Mouse (Mus musculus): Measurements from ENCODE around the gene Trappc1. TPM values are rescaled to one million over a fixed set of nuclear protein-coding genes. Genes with fewer than 3 reads are reported as not detected.
"Not testable (repeated sequence)": the region's sequence is repeated elsewhere in the genome, so short reads cannot be mapped to it uniquely, and the experiment has no call there.

Gene Trappc1
- 10 to 100 TPM; 92.9 to 99.3 TPM for polyA plus RNA-seq (2017; shearing (Covaris generic))

GRCm38 (mm10) chr11:69323667-69324111, at the start of gene Trappc1, which contains the start of gene Cntrob:
Gene Trappc1 (plus strand): TSS chr11:69323980.
Gene Cntrob (minus strand): TSS chr11:69323775.
- ATAC-seq, result peak; percentile 88

GRCm38 (mm10) chr11:69275650-69276049, 48.1 kb upstream of the Trappc1 start:
- no peak for ATAC-seq

GRCm38 (mm10) chr11:69276081-69276480, 47.7 kb upstream of the Trappc1 start:
- no peak for ATAC-seq

- no peak for ATAC-seq
Measured at GRCm38 (mm10) chr11:69277267-69277666, 46.5 kb upstream of the Trappc1 start.

DNA sequence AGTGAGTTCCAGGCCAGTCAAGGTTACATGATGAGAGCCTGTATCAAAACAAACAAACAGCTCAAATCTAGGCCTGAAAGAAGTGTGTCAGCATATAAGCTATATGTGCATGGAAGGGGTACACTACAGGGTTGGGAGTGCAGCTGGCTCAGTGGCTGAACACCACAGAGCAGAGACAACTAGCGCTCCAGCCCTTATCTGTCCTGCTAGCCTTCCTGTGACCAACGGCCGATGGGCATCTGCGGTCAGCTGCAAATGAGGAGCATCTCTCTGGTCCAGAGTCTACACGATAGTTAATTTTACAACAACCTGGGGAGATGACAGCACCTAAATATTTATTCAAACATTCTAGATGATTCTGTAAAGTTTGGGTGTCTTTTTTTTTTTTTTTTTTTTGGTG, 32.7 kb upstream of the Trappc1 start:
- ATAC-seq, result no peak

GRCm38 (mm10) chr11:69295286-69295685, 28.5 kb upstream of the Trappc1 start:
- ATAC-seq, result no peak

- ATAC-seq, result no peak
Measured at GRCm38 (mm10) chr11:69297799-69298198, 26.0 kb upstream of the Trappc1 start.

DNA sequence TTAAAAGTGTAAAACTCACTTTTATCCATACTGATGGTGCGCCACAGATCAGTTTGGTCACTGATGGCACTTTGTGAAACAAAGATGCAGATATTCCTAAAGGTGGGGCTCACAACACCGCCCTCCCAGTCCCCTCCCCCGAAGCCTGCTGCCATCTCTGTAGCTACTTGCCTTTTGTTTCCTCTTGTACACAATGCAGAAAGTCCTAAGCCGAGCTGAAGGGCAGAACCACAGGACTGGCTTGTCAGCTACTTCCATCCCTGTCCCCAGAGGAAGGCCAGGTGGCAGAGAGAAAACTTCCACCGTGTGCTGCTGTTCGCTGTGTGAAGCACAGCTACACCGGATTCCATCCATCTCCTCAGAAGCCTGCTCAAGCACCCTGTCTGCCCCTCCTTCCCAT, 25.5 kb upstream of the Trappc1 start:
- ATAC-seq, result no peak

DNA sequence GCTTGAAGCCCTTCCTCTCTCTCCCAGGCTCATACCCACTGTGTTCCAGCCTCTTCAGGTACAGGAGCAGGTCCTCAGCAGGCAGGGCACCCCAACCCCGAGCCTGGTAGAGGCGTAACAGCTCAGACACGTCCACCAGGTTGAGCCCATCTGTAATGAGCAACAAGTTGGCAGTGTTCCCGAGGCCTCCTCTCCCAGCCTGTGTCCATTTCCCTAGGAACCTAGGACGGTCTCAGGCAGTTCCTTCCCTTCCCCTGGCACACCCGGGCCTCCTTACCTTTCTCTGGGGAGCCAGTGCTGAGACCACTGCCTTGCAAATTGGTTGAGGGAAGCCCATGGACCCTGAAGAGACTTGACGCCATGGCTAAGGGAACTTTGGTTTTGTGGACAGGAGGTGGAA, 21.0 kb upstream of the Trappc1 start:
- no peak for ATAC-seq

DNA sequence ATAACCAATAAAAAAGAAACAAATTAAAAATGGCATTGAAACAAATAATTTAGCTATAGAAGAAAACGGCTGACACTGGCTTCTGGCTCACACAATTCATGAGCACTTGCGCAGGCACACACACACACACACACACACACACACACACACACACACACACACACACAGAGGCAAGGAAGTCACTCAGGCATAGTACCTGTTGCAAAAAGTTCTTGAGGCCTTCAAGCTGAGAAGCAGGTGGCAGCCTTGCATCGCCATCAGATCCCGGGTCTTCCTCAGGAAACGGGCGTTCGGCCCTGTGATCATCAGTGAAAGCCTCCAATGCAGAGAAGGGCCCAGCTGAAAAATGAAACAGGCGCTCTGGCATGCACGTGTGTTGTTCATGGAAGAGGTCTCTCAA, 18.5 kb upstream of the Trappc1 start:
- ATAC-seq, result no peak

GRCm38 (mm10) chr11:69306039-69306438, 17.7 kb upstream of the Trappc1 start:
- no peak for ATAC-seq

GRCm38 (mm10) chr11:69311266-69311665, 12.5 kb upstream of the Trappc1 start:
- no peak for ATAC-seq

DNA sequence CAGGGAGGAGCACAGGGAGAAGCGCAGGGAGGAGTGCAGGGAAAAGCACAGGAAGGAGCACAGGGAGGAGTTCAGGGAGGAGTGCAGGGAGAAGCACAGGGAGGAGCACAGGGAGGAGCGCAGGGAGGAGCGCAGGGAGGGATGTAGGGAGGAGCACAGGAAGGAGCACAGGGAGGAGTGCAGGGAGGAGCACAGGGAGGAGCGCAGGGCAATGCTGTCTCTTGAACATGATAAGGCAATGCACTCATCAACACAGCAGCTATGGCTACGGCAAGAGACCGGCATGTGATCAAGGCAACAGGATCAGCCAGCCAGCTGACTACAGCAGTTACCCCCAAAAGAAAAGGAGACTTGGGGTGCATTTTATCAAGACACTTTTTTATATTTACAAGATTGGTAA, 7.4 kb upstream of the Trappc1 start:
- no peak for ATAC-seq

- ATAC-seq, result not testable (repeated sequence)
Measured at GRCm38 (mm10) chr11:69318000-69318399, 5.8 kb upstream of the Trappc1 start.

- no peak for ATAC-seq
Measured at GRCm38 (mm10) chr11:69321580-69321979, 2.2 kb upstream of the Trappc1 start.

DNA sequence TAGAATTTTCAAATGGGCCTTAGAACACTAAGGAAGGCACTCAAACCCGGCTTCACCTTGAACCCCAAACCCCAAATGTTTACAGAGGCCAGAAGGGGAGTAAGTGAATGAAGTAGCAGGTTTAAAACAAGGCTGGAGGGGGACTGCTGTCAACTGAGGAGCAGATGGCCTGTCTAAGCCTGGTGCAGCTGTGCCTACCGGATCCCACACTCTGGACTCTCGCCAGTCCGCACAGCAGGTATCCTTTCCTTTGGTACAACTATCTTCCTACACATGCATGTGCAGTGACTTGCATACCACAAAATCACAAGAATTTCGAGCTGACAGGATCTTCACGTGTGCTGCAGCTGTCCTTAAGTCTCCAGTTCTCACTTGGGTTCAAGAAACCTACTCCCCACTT, 1.8 kb upstream of the Trappc1 start:
- no peak for ATAC-seq

- ATAC-seq, result no peak
Measured at GRCm38 (mm10) chr11:69322693-69323471, 898 bp upstream of the Trappc1 start.

DNA sequence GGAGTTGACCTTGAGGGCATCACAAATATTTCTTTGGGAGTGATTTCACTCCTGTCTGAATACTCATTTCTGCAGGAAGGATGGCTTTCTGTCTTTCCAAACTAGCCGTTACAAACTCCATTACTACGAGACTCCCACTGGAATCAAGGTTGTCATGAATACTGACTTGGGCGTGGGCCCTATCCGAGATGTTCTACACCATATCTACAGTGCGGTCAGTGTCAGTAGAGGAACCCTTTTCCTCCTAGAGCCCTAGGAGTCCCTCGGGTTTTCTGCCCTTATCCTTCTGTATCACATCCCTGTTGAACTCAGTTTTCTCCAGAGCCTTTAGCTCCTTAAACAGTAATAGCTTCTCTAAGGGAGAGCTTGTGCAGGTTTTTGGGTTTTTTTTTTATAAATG, 969 bp downstream of the Trappc1 start:
- ATAC-seq, result no peak

- peak; percentile 67 for ATAC-seq
Measured at GRCm38 (mm10) chr11:69325628-69326407, 2.0 kb downstream of the Trappc1 start, which contains the start of gene Kcnab3. Gene Kcnab3 (plus strand): TSS chr11:69326258.

- no peak for ATAC-seq
Measured at GRCm38 (mm10) chr11:69326408-69327156, 2.8 kb downstream of the Trappc1 start.

DNA sequence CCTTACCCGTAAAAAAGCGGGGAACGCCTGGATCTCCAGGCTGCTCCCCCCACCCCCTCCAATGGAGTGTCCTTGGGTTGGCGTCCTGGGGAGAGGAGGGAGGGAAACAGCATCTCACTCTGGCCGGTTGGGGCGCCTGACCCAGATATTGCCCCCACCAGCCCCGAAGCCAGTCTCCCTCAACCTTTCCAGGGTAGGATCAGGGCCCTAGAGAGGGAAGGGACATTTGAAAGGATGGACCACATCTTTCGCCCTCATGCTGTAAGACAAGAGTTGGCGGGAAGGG, 3.3 kb downstream of the Trappc1 start:
- no peak for ATAC-seq

DNA sequence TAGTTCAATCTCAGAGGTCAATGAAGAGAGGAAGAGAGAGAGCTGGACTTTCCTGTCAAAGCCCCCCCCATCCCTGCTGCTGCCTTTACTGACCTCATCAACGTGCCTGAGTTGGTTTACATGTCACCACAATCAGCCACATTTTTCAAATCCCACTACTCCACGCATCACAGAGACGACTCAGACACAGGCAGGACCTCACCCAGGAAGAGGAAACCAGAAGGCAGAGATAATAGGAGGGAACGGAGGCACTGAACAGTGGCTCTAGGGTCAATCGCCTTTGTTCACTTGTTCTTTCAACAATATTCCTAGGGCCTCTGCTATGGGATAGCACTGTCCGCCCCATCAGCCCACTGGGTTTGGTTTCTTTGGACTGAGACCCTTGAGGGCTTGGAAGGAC, 3.9 kb downstream of the Trappc1 start:
- no peak for ATAC-seq

- no peak for ATAC-seq
Measured at GRCm38 (mm10) chr11:69328517-69328916, 4.7 kb downstream of the Trappc1 start.
